Mouse (Mus musculus): Measurements from ENCODE around the gene Zfp827. TPM values are rescaled to one million over a fixed set of nuclear protein-coding genes. Genes with fewer than 3 reads are reported as not detected.

The Zfp827 gene
- polyA plus RNA-seq, 2 experiments = 15.1 to 35.2 TPM

- Histone ChIP-seq H3K4me1 (ENCODE audit: control insufficient read depth, insufficient read depth, low read length) (peaks cover 37% of the 10 kb centered on the region), H3K36me3 (ENCODE audit: control insufficient read depth, insufficient read depth, low read length) (no peaks in the 10 kb centered on the region), H3K9me3 (ENCODE audit: control insufficient read depth, low read length) (no peaks in the 10 kb centered on the region), H3K27me3 (ENCODE audit: control insufficient read depth, insufficient read depth, low read length) (no peaks in the 10 kb centered on the region), H3K9ac (ENCODE audit: low read depth, low read length, severe bottlenecking) (peak overlapping the region; percentile 99), H3K4me3 (replicated peaks; ENCODE audit: low read length) (peak overlapping the region; percentile 84), H3K27ac (replicated peaks; ENCODE audit: low read depth, low read length) (peak overlapping the region; percentile 100), H3K4me2 (replicated peaks; ENCODE audit: low read depth, low read length, severe bottlenecking) (peak overlapping the region; percentile 83)
- ATAC-seq (ENCODE audit: low FRiP score, low read depth) = peak; percentile 13
- TF ChIP-seq POLR2A (IDR thresholded peaks at IDR 0.05; ENCODE audit: borderline replicate concordance, extremely low read depth, insufficient read depth, insufficient read length) = 0 out of 2 replicates have a peak, but pooled peaks have one; percentile 4
- DNase-seq (ENCODE audit: low spot score) = peak; percentile 69
- under 1% methylated on average over 51 of the region's 62 CpGs for WGBS
Observed at GRCm38 (mm10) chr8:79030326-79031265, 2.4 kb downstream of the Zfp827 start.

- DNase-seq (ENCODE audit: low spot score) (no peak), ATAC-seq (ENCODE audit: low FRiP score, low read depth) (no peak)
- Histone ChIP-seq H3K4me2 (replicated peaks; ENCODE audit: low read depth, low read length, severe bottlenecking) (no peak overlapping the region), H3K4me3 (replicated peaks; ENCODE audit: low read length) (no peak overlapping the region), H3K27ac (replicated peaks; ENCODE audit: low read depth, low read length) (no peak overlapping the region), H3K9ac (ENCODE audit: low read depth, low read length, severe bottlenecking) (no peak overlapping the region), H3K4me1 (ENCODE audit: control insufficient read depth, insufficient read depth, low read length) (peaks cover 15% of the 10 kb centered on the region), H3K27me3 (ENCODE audit: control insufficient read depth, insufficient read depth, low read length) (no peaks in the 10 kb centered on the region), H3K9me3 (ENCODE audit: control insufficient read depth, low read length) (no peaks in the 10 kb centered on the region), H3K36me3 (ENCODE audit: control insufficient read depth, insufficient read depth, low read length) (peaks cover 8% of the 10 kb centered on the region; the same call in 1 of the 2 replicates)
- WGBS = 77% methylated on average over 7 of the region's 7 CpGs
- TF ChIP-seq POLR2A (IDR thresholded peaks at IDR 0.05; ENCODE audit: borderline replicate concordance, extremely low read depth, insufficient read depth, insufficient read length) = no peak
Observed at GRCm38 (mm10) chr8:79037532-79037931, 9.3 kb downstream of the Zfp827 start.

GRCm38 (mm10) chr8:79037991-79038390 is 9.8 kb downstream of the Zfp827 start:
- Histone ChIP-seq H3K27me3 (ENCODE audit: control insufficient read depth, insufficient read depth, low read length) (no peaks in the 10 kb centered on the region), H3K27ac (replicated peaks; ENCODE audit: low read depth, low read length) (no peak overlapping the region), H3K9ac (ENCODE audit: low read depth, low read length, severe bottlenecking) (no peak overlapping the region), H3K4me1 (ENCODE audit: control insufficient read depth, insufficient read depth, low read length) (peaks cover 11% of the 10 kb centered on the region), H3K4me3 (replicated peaks; ENCODE audit: low read length) (no peak overlapping the region), H3K36me3 (ENCODE audit: control insufficient read depth, insufficient read depth, low read length) (peaks cover 8% of the 10 kb centered on the region; the same call in 1 of the 2 replicates), H3K4me2 (replicated peaks; ENCODE audit: low read depth, low read length, severe bottlenecking) (no peak overlapping the region), H3K9me3 (ENCODE audit: control insufficient read depth, low read length) (no peaks in the 10 kb centered on the region)
- no peak for DNase-seq (ENCODE audit: low spot score)
- 94% methylated on average over 6 of the region's 7 CpGs for WGBS
- ATAC-seq (ENCODE audit: low FRiP score, low read depth) = no peak
- no peak for TF ChIP-seq POLR2A (IDR thresholded peaks at IDR 0.05; ENCODE audit: borderline replicate concordance, extremely low read depth, insufficient read depth, insufficient read length)

- DNase-seq (ENCODE audit: low spot score) (no peak), ATAC-seq (ENCODE audit: low FRiP score, low read depth) (no peak)
- no peaks in the 10 kb centered on the region for H3K9me3 ChIP-seq (ENCODE audit: control insufficient read depth, low read length)
- no peak overlapping the region for H3K9ac ChIP-seq (ENCODE audit: low read depth, low read length, severe bottlenecking)
- no peak for TF ChIP-seq POLR2A (IDR thresholded peaks at IDR 0.05; ENCODE audit: borderline replicate concordance, extremely low read depth, insufficient read depth, insufficient read length)
- H3K4me1 ChIP-seq (ENCODE audit: control insufficient read depth, insufficient read depth, low read length) = peaks cover 7% of the 10 kb centered on the region; the same call in 1 of the 2 replicates
- 88% methylated on average over 3 of the region's 3 CpGs for WGBS
- H3K4me3 ChIP-seq (replicated peaks; ENCODE audit: low read length) = no peak overlapping the region
- H3K36me3 ChIP-seq (ENCODE audit: control insufficient read depth, insufficient read depth, low read length) = peaks cover 14% of the 10 kb centered on the region; the same call in 1 of the 2 replicates
- no peak overlapping the region for H3K27ac ChIP-seq (replicated peaks; ENCODE audit: low read depth, low read length)
- no peak overlapping the region for H3K4me2 ChIP-seq (replicated peaks; ENCODE audit: low read depth, low read length, severe bottlenecking)
- H3K27me3 ChIP-seq (ENCODE audit: control insufficient read depth, insufficient read depth, low read length) = no peaks in the 10 kb centered on the region
Observed at GRCm38 (mm10) chr8:79041429-79041828, 13.2 kb downstream of the Zfp827 start.

- peaks cover 14% of the 10 kb centered on the region; the same call in 1 of the 2 replicates for H3K36me3 ChIP-seq (ENCODE audit: control insufficient read depth, insufficient read depth, low read length)
- no peak for TF ChIP-seq POLR2A (IDR thresholded peaks at IDR 0.05; ENCODE audit: borderline replicate concordance, extremely low read depth, insufficient read depth, insufficient read length)
- 77% methylated on average over 3 of the region's 3 CpGs for WGBS
- no peak overlapping the region for H3K4me3 ChIP-seq (replicated peaks; ENCODE audit: low read length)
- no peak overlapping the region for H3K9ac ChIP-seq (ENCODE audit: low read depth, low read length, severe bottlenecking)
- no peaks in the 10 kb centered on the region for H3K9me3 ChIP-seq (ENCODE audit: control insufficient read depth, low read length)
- no peak for DNase-seq (ENCODE audit: low spot score)
- no peak overlapping the region for H3K27ac ChIP-seq (replicated peaks; ENCODE audit: low read depth, low read length)
- H3K4me1 ChIP-seq (ENCODE audit: control insufficient read depth, insufficient read depth, low read length) = peaks cover 7% of the 10 kb centered on the region; the same call in 1 of the 2 replicates
- H3K4me2 ChIP-seq (replicated peaks; ENCODE audit: low read depth, low read length, severe bottlenecking) = no peak overlapping the region
- ATAC-seq (ENCODE audit: low FRiP score, low read depth) = no peak
- H3K27me3 ChIP-seq (ENCODE audit: control insufficient read depth, insufficient read depth, low read length) = no peaks in the 10 kb centered on the region
Observed at GRCm38 (mm10) chr8:79042252-79042651, 14.0 kb downstream of the Zfp827 start.

Measured in limb, embryonic 14.5 days (tissue).